In the genomic region with DNA sequence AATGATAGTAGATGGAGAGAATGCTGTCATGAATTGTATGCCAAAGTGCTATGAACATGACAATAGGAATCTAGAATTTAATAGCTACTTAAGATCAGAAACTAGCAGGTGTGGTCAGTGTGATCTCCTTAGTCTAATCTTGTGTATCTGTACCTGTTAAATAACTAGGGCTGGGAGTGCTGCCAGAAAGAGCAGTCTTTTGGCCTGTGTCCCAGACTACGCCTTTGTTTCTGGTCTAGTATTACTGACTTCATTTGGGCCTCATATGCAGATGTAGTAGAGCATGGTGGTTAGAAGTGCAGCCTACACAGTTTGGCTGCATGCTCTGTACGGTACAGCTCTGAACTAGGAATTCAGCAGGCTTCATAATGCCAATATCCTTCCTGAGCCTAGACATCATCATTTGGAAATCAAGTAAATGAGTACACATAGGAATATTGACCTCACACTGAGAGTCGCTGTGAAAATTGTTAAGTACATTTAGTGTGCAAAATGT, we compare ENCODE assay signal across 15 mouse cellular contexts.
DNase-seq lines count a peak whose midpoint lies in the region; ATAC-seq and TF ChIP-seq lines count a peak whose summit lies in the region.
"Had no signal": no experiment of that assay in that cellular context is flagged by ENCODE, and none has a peak within 500 bp of the region (broad histone marks: within the 10 kb centered on the region; RNA-seq: fewer than 3 reads in every experiment).

No protein-coding gene starts in this region.

- no peaks in the 10 kb centered on the region for H3K36me3 ChIP-seq in embryonic facial prominence, embryonic 14.5 days (ENCODE audit: control insufficient read depth, insufficient read depth, low read length)
- H3K36me3 ChIP-seq in embryonic facial prominence, embryonic 10.5 days (replicated peaks), result no peaks in the 10 kb centered on the region
- H3K36me3 ChIP-seq in limb, embryonic 14.5 days (ENCODE audit: control insufficient read depth, insufficient read depth, low read length), result no peaks in the 10 kb centered on the region
- no peaks in the 10 kb centered on the region for H3K36me3 ChIP-seq in limb, embryonic 10.5 days
- H3K36me3 ChIP-seq: heart, embryonic 15.5 days; neural tube, embryonic 15.5 days had no signal

- WGBS in embryonic facial prominence, embryonic 14.5 days, result 68% methylated on average over 3 of the region's 3 CpGs
- WGBS in embryonic facial prominence, embryonic 10.5 days, result 91% methylated on average over 3 of the region's 3 CpGs
- WGBS in limb, embryonic 14.5 days, result 72% methylated on average over 3 of the region's 3 CpGs
- 89% methylated on average over 3 of the region's 3 CpGs for WGBS in limb, embryonic 10.5 days

- no peak overlapping the region for H3K4me3 ChIP-seq in embryonic facial prominence, embryonic 14.5 days (ENCODE audit: low read depth, low read length)
- no peak overlapping the region for H3K4me3 ChIP-seq in embryonic facial prominence, embryonic 10.5 days
- no peak overlapping the region for H3K4me3 ChIP-seq in limb, embryonic 14.5 days (replicated peaks; ENCODE audit: low read length)
- no peak overlapping the region for H3K4me3 ChIP-seq in limb, embryonic 10.5 days
- H3K4me3 ChIP-seq: heart, embryonic 15.5 days; neural tube, embryonic 15.5 days had no signal

- H3K9me3 ChIP-seq in embryonic facial prominence, embryonic 14.5 days (ENCODE audit: control insufficient read depth, low read length), result no peaks in the 10 kb centered on the region
- no peaks in the 10 kb centered on the region for H3K9me3 ChIP-seq in embryonic facial prominence, embryonic 10.5 days
- H3K9me3 ChIP-seq in limb, embryonic 14.5 days (ENCODE audit: control insufficient read depth, low read length), result no peaks in the 10 kb centered on the region
- H3K9me3 ChIP-seq in limb, embryonic 10.5 days (replicated peaks), result no peaks in the 10 kb centered on the region
- H3K9me3 ChIP-seq: heart, embryonic 15.5 days; neural tube, embryonic 15.5 days had no signal

- H3K4me1 ChIP-seq in embryonic facial prominence, embryonic 14.5 days (ENCODE audit: control insufficient read depth, insufficient read depth, low read length), result no peaks in the 10 kb centered on the region
- no peaks in the 10 kb centered on the region for H3K4me1 ChIP-seq in embryonic facial prominence, embryonic 10.5 days
- H3K4me1 ChIP-seq in limb, embryonic 14.5 days (ENCODE audit: control insufficient read depth, insufficient read depth, low read length), result no peaks in the 10 kb centered on the region
- H3K4me1 ChIP-seq in limb, embryonic 10.5 days, result no peaks in the 10 kb centered on the region
- H3K4me1 ChIP-seq: heart, embryonic 15.5 days; neural tube, embryonic 15.5 days had no signal

- no peak overlapping the region for H3K4me2 ChIP-seq in embryonic facial prominence, embryonic 14.5 days (ENCODE audit: low read depth, low read length)
- H3K4me2 ChIP-seq in limb, embryonic 14.5 days (replicated peaks; ENCODE audit: low read depth, low read length, severe bottlenecking), result no peak overlapping the region
- H3K4me2 ChIP-seq: heart, embryonic 15.5 days; neural tube, embryonic 15.5 days had no signal

- H3K27ac ChIP-seq in embryonic facial prominence, embryonic 14.5 days (replicated peaks; ENCODE audit: low read depth, low read length), result no peak overlapping the region
- no peak overlapping the region for H3K27ac ChIP-seq in embryonic facial prominence, embryonic 10.5 days (replicated peaks)
- H3K27ac ChIP-seq in limb, embryonic 14.5 days (replicated peaks; ENCODE audit: low read depth, low read length), result no peak overlapping the region
- no peak overlapping the region for H3K27ac ChIP-seq in limb, embryonic 10.5 days
- H3K27ac ChIP-seq: heart, embryonic 15.5 days; liver, embryonic 14.5 days; neural tube, embryonic 15.5 days had no signal

- ATAC-seq in embryonic facial prominence, embryonic 14.5 days (ENCODE audit: low read depth), result peak; percentile 44; the same call in 1 of the 2 replicates
- no peak for ATAC-seq in limb, embryonic 14.5 days (ENCODE audit: low FRiP score, low read depth)
- ATAC-seq: hindbrain, embryonic 16.5 days had no signal

- no peaks in the 10 kb centered on the region for H3K27me3 ChIP-seq in embryonic facial prominence, embryonic 14.5 days (replicated peaks; ENCODE audit: control insufficient read depth, insufficient read depth, low read length)
- no peaks in the 10 kb centered on the region for H3K27me3 ChIP-seq in embryonic facial prominence, embryonic 10.5 days (replicated peaks; ENCODE audit: low read depth, poor library complexity, severe bottlenecking)
- no peaks in the 10 kb centered on the region for H3K27me3 ChIP-seq in limb, embryonic 14.5 days (ENCODE audit: control insufficient read depth, insufficient read depth, low read length)
- H3K27me3 ChIP-seq in limb, embryonic 10.5 days (ENCODE audit: low read depth, poor library complexity, severe bottlenecking), result no peaks in the 10 kb centered on the region
- H3K27me3 ChIP-seq: heart, embryonic 15.5 days; neural tube, embryonic 15.5 days had no signal

- intact Hi-C loops in left cerebral cortex, postnatal 14 days (cut with DNase I), result no loop called here

- no peak for TF ChIP-seq POLR2A in limb, embryonic 14.5 days (IDR thresholded peaks at IDR 0.05; ENCODE audit: borderline replicate concordance, extremely low read depth, insufficient read depth, insufficient read length)

- DNase-seq in embryonic facial prominence, embryonic 14.5 days (ENCODE audit: low spot score), result peak; percentile 18
- no peak for DNase-seq in embryonic facial prominence, embryonic 10.5 days (ENCODE audit: low spot score)
- DNase-seq in limb, embryonic 14.5 days (ENCODE audit: low spot score), result peak; percentile 21
- no peak for DNase-seq in limb, embryonic 10.5 days (ENCODE audit: low spot score)
- DNase-seq in cerebellum, adult 8-10 months, result peak; percentile 6
- DNase-seq in kidney, postnatal 10 days, result peak; percentile 2
- no peak for DNase-seq in thymus, postnatal 14 days
- no peak for DNase-seq in left cerebral cortex, postnatal 14 days (ENCODE audit: low spot score in 2 of 2)
- DNase-seq: lung, postnatal 4 days; right cerebral cortex, adult 18-20 months; thymus, postnatal 36 days had no signal

- no peak overlapping the region for H3K9ac ChIP-seq in embryonic facial prominence, embryonic 14.5 days (ENCODE audit: low read depth, low read length)
- H3K9ac ChIP-seq in limb, embryonic 14.5 days (ENCODE audit: low read depth, low read length, severe bottlenecking), result no peak overlapping the region
- H3K9ac ChIP-seq: heart, embryonic 15.5 days; liver, embryonic 14.5 days; neural tube, embryonic 15.5 days had no signal

Comparison
In these comparisons a context has a peak if more than half of its experiments do, and no peak if none do; other contexts are left out.
1. DNase-seq: peak in embryonic facial prominence, embryonic 14.5 days (single experiment), limb, embryonic 14.5 days (single experiment), cerebellum, adult 8-10 months (single experiment) and kidney, postnatal 10 days (single experiment); none in embryonic facial prominence, embryonic 10.5 days (single experiment), limb, embryonic 10.5 days (single experiment), thymus, postnatal 14 days (single experiment) and left cerebral cortex, postnatal 14 days (0 of 2).